Mouse (Mus musculus) heart, embryonic 11.5 days (tissue): ENCODE data around the gene Ntrk1. TPM values are rescaled to one million over a fixed set of nuclear protein-coding genes. Genes with fewer than 3 reads are reported as not detected.
A peak's percentile ranks its signal among the peaks of the same experiment; 100 is the strongest.

Experiments used
- ATAC-seq: fragments of 200-750 bp; cut with Nextera tagmentation; replicated peaks from 2 replicates; pipeline ENCODE4 v1.8.0; 2017; ENCODE audit warnings: moderate library complexity; ENCODE audit not compliant: insufficient number of reproducible peaks, low FRiP score, low TSS enrichment
- H3K27ac ChIP-seq: fragments of 300-500 bp; sonication (generic); 2 replicates; pipeline ENCODE4 v1.5.1; 2014; ENCODE audit warnings: mild to moderate bottlenecking, low read depth, low read length
- H3K27me3 ChIP-seq: fragments of 300-500 bp; sonication (generic); 2 replicates; pipeline ENCODE4 v1.6.1; 2014; ENCODE audit warnings: mild to moderate bottlenecking, low read length, mixed read lengths; ENCODE audit not compliant: control insufficient read depth, insufficient read depth
- H3K36me3 ChIP-seq: fragments of 300-500 bp; sonication (generic); 2 replicates; pipeline ENCODE4 v1.6.1; 2014; ENCODE audit warnings: mild to moderate bottlenecking, low read length, moderate library complexity, mixed read lengths; ENCODE audit not compliant: control insufficient read depth, insufficient read depth
- H3K4me1 ChIP-seq: fragments of 300-500 bp; sonication (generic); 2 replicates; pipeline ENCODE4 v1.6.1; 2014; ENCODE audit warnings: low read length; ENCODE audit not compliant: control insufficient read depth, insufficient read depth
- H3K4me2 ChIP-seq: fragments of 300-500 bp; sonication (generic); 2 replicates; pipeline ENCODE4 v1.6.1; 2014; ENCODE audit warnings: mild to moderate bottlenecking, moderate library complexity
- H3K4me3 ChIP-seq: fragments of 300-500 bp; sonication (generic); 2 replicates; pipeline ENCODE4 v1.5.1; 2014; ENCODE audit warnings: low read depth, low read length
- H3K9ac ChIP-seq: fragments of 300-500 bp; sonication (generic); 2 replicates; pipeline ENCODE4 v1.6.1; 2014; ENCODE audit warnings: mild to moderate bottlenecking, low read depth, low read length, moderate library complexity
- H3K9me3 ChIP-seq: fragments of 300-500 bp; sonication (generic); replicated peaks from 2 replicates; pipeline ENCODE4 v1.6.1; 2016; ENCODE audit warnings: low read length; ENCODE audit not compliant: control insufficient read depth
- WGBS: fragments of 180-500 bp; shearing (Covaris S2); extraction: QIAGEN DNeasy Blood & Tissue Kit; methylation state at CpG from one replicate; pipeline ENCODE4 v1.1.7; 2014; ENCODE audit not compliant: insufficient replicate concordance; 5-methylcytosine and 5-hydroxymethylcytosine counted together
- polyA plus RNA-seq: library from polyadenylated mRNA; unstranded; fragments of >200 nt; fragmentation: Nextera tagmentation; extraction: Ambion mirVana; gene quantifications from 2 replicates; pipeline ENCODE4 v1.2.1, GENCODE M21; 2014

Gene Ntrk1
- polyA plus RNA-seq, 1 experiment from 2014 or later = 0.30 TPM

DNA sequence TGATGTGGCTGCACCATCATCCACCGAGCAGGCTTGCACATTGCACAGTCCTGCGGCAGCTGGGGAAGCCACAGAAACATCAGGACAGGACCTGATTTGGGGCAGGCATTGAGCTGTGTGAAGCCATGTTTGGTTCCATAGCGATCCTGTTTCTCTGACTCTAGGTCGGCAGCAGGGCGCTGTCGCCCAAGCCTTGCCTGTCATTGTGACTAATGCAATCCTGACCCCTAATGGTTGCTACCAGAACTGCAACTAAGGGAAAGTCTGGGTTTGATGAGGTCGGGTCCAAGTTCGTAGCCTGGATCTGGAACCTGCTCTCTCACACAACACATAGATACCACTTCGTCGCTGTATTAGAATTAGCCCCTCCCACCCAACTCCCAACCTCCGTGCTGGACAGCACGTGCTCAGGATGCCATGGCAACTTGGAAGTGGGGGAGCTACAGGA lies 21.7 kb upstream of the Ntrk1 start:
- no peaks in the 10 kb centered on the region for H3K36me3 ChIP-seq
- H3K4me3 ChIP-seq = no peak overlapping the region
- H3K27me3 ChIP-seq = peaks cover 66% of the 10 kb centered on the region
- no peak for ATAC-seq
- no peak overlapping the region for H3K9ac ChIP-seq
- no peak overlapping the region for H3K27ac ChIP-seq
- peak overlapping the region; percentile 29; the same call in 1 of the 2 replicates for H3K4me2 ChIP-seq
- H3K4me1 ChIP-seq = no peaks in the 10 kb centered on the region
- no peaks in the 10 kb centered on the region for H3K9me3 ChIP-seq
- WGBS = 4% methylated on average over 12 of the region's 12 CpGs

DNA sequence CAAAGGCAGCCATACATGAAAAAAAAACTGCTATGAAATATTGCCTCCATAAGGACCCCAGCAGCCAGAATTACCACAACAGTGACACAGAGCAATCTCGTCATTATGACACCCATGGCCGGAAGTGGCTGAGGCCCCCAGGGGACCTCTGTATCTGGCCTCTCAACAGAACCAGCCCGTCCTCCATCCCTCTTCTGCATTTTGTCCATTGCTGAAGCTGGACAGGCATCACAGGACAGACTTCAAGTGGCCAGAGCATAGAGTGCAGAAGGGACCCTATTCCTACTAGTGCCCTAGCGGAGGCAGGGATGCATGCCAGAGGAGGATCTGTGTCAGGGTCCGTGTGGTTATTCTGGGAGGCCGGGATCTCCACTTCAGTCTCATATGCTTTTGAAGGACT lies 21.2 kb upstream of the Ntrk1 start:
- H3K27ac ChIP-seq = no peak overlapping the region
- H3K27me3 ChIP-seq = peaks cover 70% of the 10 kb centered on the region
- 46% methylated on average over 6 of the region's 6 CpGs for WGBS
- H3K9me3 ChIP-seq = no peaks in the 10 kb centered on the region
- no peak for ATAC-seq
- H3K4me2 ChIP-seq = peak overlapping the region; percentile 29; the same call in 1 of the 2 replicates
- H3K36me3 ChIP-seq = no peaks in the 10 kb centered on the region
- no peaks in the 10 kb centered on the region for H3K4me1 ChIP-seq
- H3K4me3 ChIP-seq = no peak overlapping the region
- H3K9ac ChIP-seq = no peak overlapping the region

GRCm38 (mm10) chr3:87812873-87813272 lies 17.9 kb upstream of the Ntrk1 start:
- no peaks in the 10 kb centered on the region for H3K36me3 ChIP-seq
- no peak overlapping the region for H3K27ac ChIP-seq
- no peak overlapping the region for H3K9ac ChIP-seq
- no peak for ATAC-seq
- H3K27me3 ChIP-seq = peaks cover 81% of the 10 kb centered on the region
- H3K4me3 ChIP-seq = no peak overlapping the region
- H3K4me1 ChIP-seq = peaks cover 6% of the 10 kb centered on the region
- whole genome bisulfite sequencing = 55% methylated on average over 10 of the region's 10 CpGs
- H3K4me2 ChIP-seq = no peak overlapping the region
- no peaks in the 10 kb centered on the region for H3K9me3 ChIP-seq

DNA sequence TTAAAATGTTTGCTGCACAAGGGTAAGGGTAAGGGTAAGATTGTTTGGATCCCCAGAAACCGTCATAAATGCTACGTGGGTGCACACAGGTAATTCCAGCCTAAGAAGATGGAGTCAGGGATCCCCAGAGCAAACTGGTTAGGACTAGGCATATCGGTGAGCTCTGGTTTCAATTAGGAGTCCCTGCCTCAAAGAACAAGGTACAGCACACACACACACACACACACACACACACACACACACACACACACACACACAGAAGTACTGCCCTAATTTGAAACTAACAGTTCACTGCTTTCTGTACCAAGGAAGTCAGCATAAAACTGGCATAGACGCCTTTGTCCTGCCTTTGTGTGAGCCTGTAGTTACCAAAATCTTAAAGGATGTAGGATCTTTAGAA lies 17.5 kb upstream of the Ntrk1 start:
- ATAC-seq = no peak
- 71% methylated on average over 4 of the region's 4 CpGs for WGBS
- Histone ChIP-seq H3K9me3 (no peaks in the 10 kb centered on the region), H3K4me2 (no peak overlapping the region), H3K4me1 (peaks cover 6% of the 10 kb centered on the region), H3K4me3 (no peak overlapping the region), H3K9ac (no peak overlapping the region), H3K27ac (no peak overlapping the region), H3K27me3 (peaks cover 79% of the 10 kb centered on the region), H3K36me3 (no peaks in the 10 kb centered on the region)

DNA sequence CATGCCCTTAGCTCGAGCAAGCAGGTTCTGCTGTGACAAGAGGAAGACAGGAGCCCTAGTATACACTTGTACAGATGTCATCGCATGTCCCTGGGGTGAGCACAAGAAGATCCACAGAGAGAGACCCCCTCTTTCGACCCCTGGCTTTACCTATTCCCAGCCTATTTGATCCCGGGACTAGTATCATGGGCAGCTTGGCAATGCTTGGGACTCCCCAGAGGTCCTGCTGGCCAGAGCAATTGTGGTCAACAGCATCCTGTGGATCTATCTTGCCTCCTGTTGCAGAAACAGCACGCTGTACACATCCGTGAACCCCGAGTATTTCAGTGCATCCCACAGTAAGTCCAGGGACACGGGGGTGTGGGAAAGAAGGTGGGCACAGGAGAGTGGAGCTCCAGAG lies 16.3 kb upstream of the Ntrk1 start:
- WGBS = 74% methylated on average over 8 of the region's 8 CpGs
- no peak for ATAC-seq

DNA sequence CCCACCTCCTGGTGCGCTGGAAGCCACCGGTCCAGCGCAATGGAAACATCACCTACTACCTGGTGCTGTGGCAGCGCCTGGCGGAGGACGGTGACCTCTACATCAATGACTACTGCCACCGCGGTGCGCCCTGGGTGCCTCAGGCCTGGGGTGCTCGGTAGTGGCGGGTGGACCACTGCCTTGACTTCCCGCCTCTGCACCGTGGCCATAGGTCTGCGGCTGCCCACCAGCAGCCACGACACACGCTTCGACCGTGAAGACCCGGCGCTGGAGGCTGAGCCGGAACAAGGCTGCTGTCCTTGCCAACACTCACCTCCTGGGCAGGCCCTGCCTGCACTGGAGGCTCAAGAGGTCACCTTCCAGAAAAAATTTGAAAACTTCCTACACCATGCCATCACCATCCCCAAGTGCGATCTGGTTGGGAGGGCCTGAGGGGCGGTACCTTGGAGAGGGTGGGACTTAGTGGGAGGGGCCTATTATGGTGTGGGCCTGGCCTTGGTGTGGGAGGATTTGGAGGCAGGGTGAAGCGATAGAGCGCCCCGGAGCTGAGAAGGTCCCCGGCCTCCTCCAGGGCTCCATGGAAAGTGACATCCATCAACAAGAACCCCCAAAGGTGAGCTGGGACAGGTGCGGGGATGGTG lies 14.5 kb upstream of the Ntrk1 start:
- peaks cover 88% of the 10 kb centered on the region for H3K27me3 ChIP-seq
- no peaks in the 10 kb centered on the region for H3K9me3 ChIP-seq
- H3K4me3 ChIP-seq = 0 out of 2 replicates have a peak overlapping the region, but pooled peaks have one; percentile 4
- H3K4me1 ChIP-seq = peaks cover 6% of the 10 kb centered on the region
- no peaks in the 10 kb centered on the region for H3K36me3 ChIP-seq
- no peak overlapping the region for H3K9ac ChIP-seq
- peak; percentile 9; the same call in 1 of the 2 replicates for ATAC-seq
- peak overlapping the region; percentile 48 for H3K4me2 ChIP-seq
- H3K27ac ChIP-seq = no peak overlapping the region
- WGBS = 3% methylated on average over 28 of the region's 28 CpGs

More for the DNA sequence above, 16.3 kb upstream of the Ntrk1 start:
- Histone ChIP-seq H3K4me2 (no peak overlapping the region), H3K27ac (no peak overlapping the region), H3K9me3 (no peaks in the 10 kb centered on the region), H3K4me3 (no peak overlapping the region), H3K36me3 (no peaks in the 10 kb centered on the region), H3K9ac (no peak overlapping the region), H3K27me3 (peaks cover 84% of the 10 kb centered on the region), H3K4me1 (peaks cover 6% of the 10 kb centered on the region)

DNA sequence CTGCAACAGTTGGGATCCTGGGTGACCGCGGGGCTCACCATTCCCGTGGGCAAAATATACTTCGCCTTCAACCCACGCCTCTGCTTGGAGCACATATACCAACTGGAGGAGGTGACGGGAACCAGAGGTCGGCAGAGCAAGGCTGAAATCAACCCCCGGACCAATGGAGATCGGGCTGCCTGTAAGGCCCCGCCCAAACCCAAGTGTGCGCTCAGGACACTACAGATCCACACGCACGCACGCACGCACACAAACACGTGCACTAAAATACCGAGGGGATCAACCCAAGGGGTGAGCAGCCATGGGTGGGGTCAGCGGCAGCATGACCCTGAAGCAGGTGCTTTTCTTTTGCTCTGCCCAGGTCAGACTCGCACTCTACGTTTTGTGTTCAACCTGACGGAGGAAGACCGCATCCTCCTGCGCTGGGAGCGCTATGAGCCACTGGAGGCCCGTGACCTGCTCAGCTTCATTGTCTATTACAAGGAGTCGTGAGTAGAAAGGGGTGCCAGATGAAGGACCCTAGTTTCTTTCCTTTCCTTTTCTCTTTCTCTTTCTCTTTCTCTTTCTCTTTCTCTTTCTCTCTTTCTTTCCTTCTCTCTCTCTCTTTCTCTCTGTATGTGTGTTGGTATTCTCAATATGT lies 9.2 kb upstream of the Ntrk1 start:
- Histone ChIP-seq H3K4me1 (peaks cover 3% of the 10 kb centered on the region; the same call in 1 of the 2 replicates), H3K4me3 (peak overlapping the region; percentile 29), H3K27me3 (peaks cover 92% of the 10 kb centered on the region), H3K9me3 (no peaks in the 10 kb centered on the region), H3K4me2 (peak overlapping the region; percentile 64), H3K27ac (no peak overlapping the region), H3K9ac (no peak overlapping the region), H3K36me3 (no peaks in the 10 kb centered on the region)
- ATAC-seq = no peak
- WGBS = 4% methylated on average over 26 of the region's 26 CpGs

DNA sequence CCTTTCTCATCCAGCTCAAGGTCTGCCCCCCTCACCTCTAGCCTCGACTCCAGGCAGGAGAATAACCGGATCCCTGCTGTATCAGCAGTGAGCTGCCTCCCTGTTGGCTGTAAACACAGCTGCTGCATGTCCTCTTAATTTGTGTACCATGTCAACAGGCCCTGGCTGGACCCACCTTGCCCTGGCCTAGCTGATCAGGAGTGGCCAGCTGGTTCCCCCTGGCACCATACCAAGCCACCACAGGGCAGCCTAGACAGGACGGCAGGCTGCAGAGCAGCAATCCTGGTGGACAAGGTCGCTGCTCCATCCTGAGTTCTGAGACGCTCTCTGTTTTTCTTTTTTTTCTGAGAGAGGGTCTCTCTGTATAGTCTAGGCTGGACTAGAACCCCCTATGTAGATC lies 6.7 kb upstream of the Ntrk1 start:
- no peak for ATAC-seq
- Histone ChIP-seq H3K4me1 (0 out of 2 replicates have a peak, but pooled peaks cover 8% of the 10 kb centered on the region), H3K36me3 (no peaks in the 10 kb centered on the region), H3K4me3 (no peak overlapping the region), H3K4me2 (no peak overlapping the region), H3K27ac (no peak overlapping the region), H3K9ac (no peak overlapping the region), H3K27me3 (peaks cover 97% of the 10 kb centered on the region), H3K9me3 (no peaks in the 10 kb centered on the region)
- whole genome bisulfite sequencing = 49% methylated on average over 5 of the region's 5 CpGs
